Mouse (Mus musculus): ENCODE results near the gene Tcaim.

GRCm38 (mm10) chr9:122829826-122830380, 24.6 kb downstream of the Tcaim start:
- no peak for TF ChIP-seq CTCF (IDR thresholded peaks at IDR 0.05; ENCODE audit: low read depth, low read length)
- no peak for TF ChIP-seq GATA1 (IDR thresholded peaks at IDR 0.05; ENCODE audit: borderline replicate concordance, low read length)
- no peak for TF ChIP-seq TAL1 (conservative IDR thresholded peaks at IDR 0.05; ENCODE audit: low read depth, low read length)
- no peak for TF ChIP-seq POLR2AphosphoS5 (IDR thresholded peaks at IDR 0.05; ENCODE audit: insufficient replicate concordance, low read depth, low read length)
- TF ChIP-seq GATA2 (IDR thresholded peaks at IDR 0.05; ENCODE audit: borderline replicate concordance, low read depth, low read length) = no peak

All from G1E (cell line).